Mouse (Mus musculus) CH12.LX (cell line): ENCODE data around the gene Cfap44.

ENCODE experiments used
- CHD2 ChIP-seq: IDR thresholded peaks from 2 replicates; pipeline ENCODE4 v1.6.1; 2011; ENCODE audit warnings: low read length, improper control_type of control experiment
- CTCF ChIP-seq, 2 experiments: IDR thresholded peaks in 1 of 2; conservative IDR thresholded peaks in 1 of 2; 2 replicates each; pipeline ENCODE4 v1.5.1; 2011 to 2012; ENCODE audit warnings: low read depth in 2 of 2, low read length in 2 of 2, improper control_type of control experiment in 1 of 2, inconsistent platforms in 1 of 2, mild to moderate bottlenecking in 1 of 2, moderate library complexity in 1 of 2
- MAX ChIP-seq: IDR thresholded peaks from 2 replicates; pipeline ENCODE4 v1.6.1; 2011; ENCODE audit warnings: low read length, improper control_type of control experiment
- MAZ ChIP-seq: IDR thresholded peaks from 2 replicates; pipeline ENCODE4 v1.6.1; 2012; ENCODE audit warnings: low read depth, mild to moderate bottlenecking, inconsistent platforms, low read length, improper control_type of control experiment, moderate library complexity
- POLR2A ChIP-seq: IDR thresholded peaks from 2 replicates; pipeline ENCODE4 v1.6.1; 2011; ENCODE audit warnings: low read depth, mild to moderate bottlenecking, improper control_type of control experiment, low read length
- USF1 ChIP-seq: IDR thresholded peaks from 2 replicates; pipeline ENCODE4 v1.6.1; 2014; ENCODE audit warnings: low read depth, mild to moderate bottlenecking, inconsistent platforms, low read length, improper control_type of control experiment
- ZC3H11A ChIP-seq: IDR thresholded peaks from 2 replicates; pipeline ENCODE4 v1.6.1; 2012; ENCODE audit warnings: low read depth, mild to moderate bottlenecking, inconsistent platforms, low read length, improper control_type of control experiment
- ZNF384 ChIP-seq: IDR thresholded peaks from 2 replicates; pipeline ENCODE4 v1.6.1; 2012; ENCODE audit warnings: low read depth, low read length, improper control_type of control experiment, inconsistent platforms

DNA sequence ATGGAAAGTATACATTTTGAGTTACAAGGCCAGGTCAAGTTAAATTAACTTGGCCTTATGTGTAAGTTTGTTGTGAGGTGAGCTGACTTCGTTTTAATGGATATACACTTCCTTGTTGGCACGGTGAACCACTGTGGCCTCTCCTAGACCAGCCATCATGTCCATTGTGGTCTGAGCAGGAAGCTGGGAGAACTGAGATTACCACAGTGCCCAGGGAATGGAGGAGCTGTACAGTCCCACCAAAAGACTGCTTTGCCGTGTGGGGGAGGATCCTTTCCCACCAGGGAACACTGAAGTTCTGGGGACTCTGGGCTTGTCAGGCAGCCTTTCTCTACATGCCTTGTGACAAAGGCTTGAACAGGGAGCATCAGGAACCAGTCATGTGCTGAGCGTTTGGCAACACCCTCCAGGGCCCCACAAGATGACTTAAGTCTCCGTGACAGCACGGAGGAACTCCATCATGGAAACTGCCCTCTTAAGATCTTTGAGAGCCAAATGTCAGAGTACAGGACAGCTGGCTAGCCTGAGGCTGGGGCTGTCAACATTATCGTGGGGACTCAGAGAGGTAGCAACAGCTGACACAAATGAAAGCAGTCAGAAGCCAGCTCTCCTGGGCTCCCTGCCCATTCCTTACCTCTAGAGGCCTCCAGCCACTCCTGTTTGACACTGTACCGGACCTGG, 108.4 kb downstream of the Cfap44 start:
- TF ChIP-seq CTCF (conservative IDR thresholded peaks at IDR 0.05 in 1 of 2, IDR thresholded peaks at IDR 0.05 in 1 of 2; ENCODE audit: low read depth in 2 of 2, low read length in 2 of 2) = no peak
- TF ChIP-seq CHD2 = no peak
- no peak for TF ChIP-seq POLR2A
- no peak for TF ChIP-seq USF1
- TF ChIP-seq ZC3H11A = no peak
- TF ChIP-seq MAX = no peak
- TF ChIP-seq ZNF384 = no peak
- TF ChIP-seq MAZ = no peak
